ENCODE assay signal across 8 mouse cellular contexts in the genomic region with DNA sequence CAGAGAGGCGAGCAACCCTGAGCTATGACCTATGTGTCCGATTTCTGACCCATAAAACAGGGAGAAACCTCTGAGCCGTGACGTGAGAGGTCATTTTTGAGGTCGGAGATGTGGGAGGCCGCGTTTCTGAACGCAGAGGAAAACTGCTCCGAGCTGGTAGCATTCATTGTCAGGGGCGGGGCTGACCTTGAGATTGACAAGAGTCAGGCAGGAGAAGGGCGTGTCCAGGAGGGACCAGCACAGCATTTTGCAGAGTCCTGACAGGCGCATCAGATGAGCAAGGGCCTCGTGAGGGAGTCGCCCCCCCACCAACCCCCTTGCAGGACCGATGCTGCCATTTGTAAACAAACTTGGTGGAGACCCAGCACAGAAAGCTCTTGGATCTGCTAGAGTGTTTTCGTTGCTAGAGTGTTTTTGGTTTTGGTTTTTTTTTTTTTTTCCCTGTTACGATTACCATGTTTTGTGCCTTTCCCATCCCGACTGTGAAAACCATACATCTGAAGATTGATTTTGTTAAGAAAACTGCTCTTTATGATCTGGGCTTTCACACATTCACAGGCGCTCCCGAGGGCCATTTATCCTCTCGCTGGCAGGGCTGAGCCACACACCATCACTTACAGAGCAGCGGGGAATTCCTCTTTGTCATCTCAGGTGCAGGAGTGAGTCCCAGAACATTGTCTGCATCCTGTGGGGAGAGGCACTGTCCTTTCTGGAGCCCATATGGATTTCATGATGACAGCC.
A peak's percentile ranks its signal among the peaks of the same experiment; 100 is the strongest.
DNase-seq lines count a peak whose midpoint lies in the region; ATAC-seq and TF ChIP-seq lines count a peak whose summit lies in the region.

No protein-coding gene starts in this region.

- no peak for DNase-seq in lung, embryonic 14.5 days
- no peak for DNase-seq in lung, postnatal 14 days
- peak; percentile 38 for DNase-seq in brain, embryonic 14.5 days (ENCODE audit: low read depth)
- DNase-seq in frontal cortex, postnatal 36 days (ENCODE audit: low spot score in 2 of 2), result no peak
- DNase-seq in urinary bladder, postnatal 36 days (ENCODE audit: low spot score in 2 of 2), result no peak
- DNase-seq in cerebellum, postnatal 14 days, result no peak

- no peaks in the 10 kb centered on the region for H3K36me3 ChIP-seq in lung, embryonic 14.5 days (ENCODE audit: insufficient read depth)
- H3K36me3 ChIP-seq in hindbrain, embryonic 13.5 days, result no peaks in the 10 kb centered on the region
- H3K36me3 ChIP-seq in midbrain, embryonic 12.5 days, result no peaks in the 10 kb centered on the region

- no peaks in the 10 kb centered on the region for H3K27me3 ChIP-seq in lung, embryonic 14.5 days (ENCODE audit: insufficient read depth, low read length)
- no peaks in the 10 kb centered on the region for H3K27me3 ChIP-seq in hindbrain, embryonic 13.5 days
- no peaks in the 10 kb centered on the region for H3K27me3 ChIP-seq in midbrain, embryonic 12.5 days

- no peak overlapping the region for H3K4me3 ChIP-seq in lung, embryonic 14.5 days (ENCODE audit: low read depth, low read length)
- no peak overlapping the region for H3K4me3 ChIP-seq in hindbrain, embryonic 13.5 days
- H3K4me3 ChIP-seq in midbrain, embryonic 12.5 days, result no peak overlapping the region

- no peaks in the 10 kb centered on the region for H3K4me1 ChIP-seq in lung, embryonic 14.5 days (ENCODE audit: insufficient read depth)
- peaks cover 36% of the 10 kb centered on the region for H3K4me1 ChIP-seq in hindbrain, embryonic 13.5 days (replicated peaks)
- H3K4me1 ChIP-seq in midbrain, embryonic 12.5 days, result peaks cover 19% of the 10 kb centered on the region

- no peak for TF ChIP-seq POLR2A in brain, embryonic 14.5 days (IDR thresholded peaks at IDR 0.05; ENCODE audit: borderline replicate concordance, extremely low read depth, insufficient read depth, insufficient read length, poor library complexity, severe bottlenecking)

- no peak overlapping the region for H3K9ac ChIP-seq in lung, embryonic 14.5 days
- H3K9ac ChIP-seq in hindbrain, embryonic 13.5 days, result peak overlapping the region; percentile 53
- no peak overlapping the region for H3K9ac ChIP-seq in midbrain, embryonic 12.5 days (replicated peaks)

- H3K27ac ChIP-seq in lung, embryonic 14.5 days (ENCODE audit: low read depth), result no peak overlapping the region
- H3K27ac ChIP-seq in hindbrain, embryonic 13.5 days, result peak overlapping the region; percentile 84
- peak overlapping the region; percentile 65; the same call in 1 of the 2 replicates for H3K27ac ChIP-seq in midbrain, embryonic 12.5 days (replicated peaks)

- TF ChIP-seq CTCF in lung, embryonic 14.5 days (IDR thresholded peaks at IDR 0.05; ENCODE audit: low read depth), result no peak
- TF ChIP-seq CTCF in brain, embryonic 14.5 days (IDR thresholded peaks at IDR 0.05; ENCODE audit: borderline replicate concordance, extremely low read depth, insufficient read depth, insufficient read length), result no peak

- no peaks in the 10 kb centered on the region for H3K9me3 ChIP-seq in lung, embryonic 14.5 days (ENCODE audit: low read depth, low read length)
- no peaks in the 10 kb centered on the region for H3K9me3 ChIP-seq in hindbrain, embryonic 13.5 days
- peaks cover 2% of the 10 kb centered on the region; the same call in 1 of the 2 replicates for H3K9me3 ChIP-seq in midbrain, embryonic 12.5 days

- H3K4me2 ChIP-seq in lung, embryonic 14.5 days, result peak overlapping the region; percentile 40
- peak overlapping the region; percentile 22 for H3K4me2 ChIP-seq in hindbrain, embryonic 13.5 days
- H3K4me2 ChIP-seq in midbrain, embryonic 12.5 days (replicated peaks), result peak overlapping the region; percentile 26

- WGBS in lung, embryonic 14.5 days, result 7% methylated on average over 22 of the region's 22 CpGs
- WGBS in hindbrain, embryonic 13.5 days, result 7% methylated on average over 22 of the region's 22 CpGs
- 14% methylated on average over 22 of the region's 22 CpGs for whole genome bisulfite sequencing in midbrain, embryonic 12.5 days

- no peak for ATAC-seq in lung, embryonic 14.5 days (ENCODE audit: insufficient read depth)
- ATAC-seq in hindbrain, embryonic 13.5 days (ENCODE audit: low FRiP score), result no peak
- ATAC-seq in midbrain, embryonic 12.5 days (ENCODE audit: low FRiP score, low read depth), result 0 out of 2 replicates have a peak, but pooled peaks have one; percentile 20
